Mouse (Mus musculus): ENCODE results near the gene Golph3l. TPM values are rescaled to one million over a fixed set of nuclear protein-coding genes. Genes with fewer than 3 reads are reported as not detected.
A peak's percentile ranks its signal among the peaks of the same experiment; 100 is the strongest.

Gene Golph3l
- polyA plus RNA-seq, 1 experiment from 2014 or later: 27.6 TPM

- no peak for ATAC-seq
- WGBS: 82% methylated on average over 3 of the region's 3 CpGs
- no peaks in the 10 kb centered on the region for H3K27me3 ChIP-seq (replicated peaks; ENCODE audit: control insufficient read depth, insufficient read depth, low read length)
- no peak overlapping the region for H3K27ac ChIP-seq (ENCODE audit: low read depth, low read length)
- no peak overlapping the region for H3K9ac ChIP-seq (ENCODE audit: low read depth, low read length)
- peaks cover 12% of the 10 kb centered on the region; the same call in 1 of the 2 replicates for H3K36me3 ChIP-seq (ENCODE audit: control insufficient read depth, insufficient read depth)
- no peak overlapping the region for H3K4me2 ChIP-seq (replicated peaks; ENCODE audit: low read depth)
- H3K4me3 ChIP-seq (ENCODE audit: low read depth, low read length): no peak overlapping the region
- H3K4me1 ChIP-seq (replicated peaks; ENCODE audit: control insufficient read depth, insufficient read depth, low read length): peaks cover 4% of the 10 kb centered on the region; the same call in 1 of the 2 replicates
- no peak for TF ChIP-seq CTCF (IDR thresholded peaks at IDR 0.05; ENCODE audit: low read depth)
- no peaks in the 10 kb centered on the region for H3K9me3 ChIP-seq (ENCODE audit: control insufficient read depth)
Observed at GRCm38 (mm10) chr3:95657108-95657507, 68.4 kb downstream of the Golph3l start.

DNA sequence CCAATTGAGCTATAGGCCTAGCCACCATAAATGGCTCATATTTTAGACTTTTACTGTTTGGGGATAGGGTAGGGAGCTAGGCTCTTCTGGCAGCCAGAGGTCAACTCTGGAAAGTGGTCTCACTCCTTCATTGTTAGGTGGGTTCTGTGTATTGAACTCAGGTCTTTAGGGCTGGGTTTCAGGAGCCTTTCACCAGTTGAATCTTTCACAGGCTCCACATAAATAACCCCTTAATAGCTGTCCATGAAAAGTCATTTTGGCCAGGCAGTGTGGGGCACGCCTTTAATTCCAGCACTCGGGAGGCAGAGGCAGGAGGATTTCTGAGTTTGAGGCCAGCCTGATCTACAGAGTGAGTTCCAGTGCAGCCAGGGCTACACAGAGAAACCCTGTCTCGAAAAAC, 69.0 kb downstream of the Golph3l start:
- peaks cover 12% of the 10 kb centered on the region; the same call in 1 of the 2 replicates for H3K36me3 ChIP-seq (ENCODE audit: control insufficient read depth, insufficient read depth)
- peaks cover 4% of the 10 kb centered on the region; the same call in 1 of the 2 replicates for H3K4me1 ChIP-seq (replicated peaks; ENCODE audit: control insufficient read depth, insufficient read depth, low read length)
- H3K9me3 ChIP-seq (ENCODE audit: control insufficient read depth): no peaks in the 10 kb centered on the region
- WGBS: 78% methylated on average over 3 of the region's 3 CpGs
- H3K9ac ChIP-seq (ENCODE audit: low read depth, low read length): peak overlapping the region; percentile 99; the same call in 1 of the 2 replicates
- H3K4me3 ChIP-seq (ENCODE audit: low read depth, low read length): no peak overlapping the region
- no peak for ATAC-seq
- H3K27ac ChIP-seq (ENCODE audit: low read depth, low read length): peak overlapping the region; percentile 99; the same call in 1 of the 2 replicates
- H3K4me2 ChIP-seq (replicated peaks; ENCODE audit: low read depth): peak overlapping the region; percentile 71
- no peaks in the 10 kb centered on the region for H3K27me3 ChIP-seq (replicated peaks; ENCODE audit: control insufficient read depth, insufficient read depth, low read length)
- TF ChIP-seq CTCF (IDR thresholded peaks at IDR 0.05; ENCODE audit: low read depth): no peak

GRCm38 (mm10) chr3:95658236-95658867, 69.6 kb downstream of the Golph3l start, which contains the start of gene Mcl1:
Gene Mcl1, plus strand, starts transcription at chr3:95658788.
- H3K4me3 ChIP-seq (ENCODE audit: low read depth, low read length): peak within 1 kb of the TSS; percentile 99
- under 1% methylated on average over 43 of the region's 43 CpGs for WGBS
- H3K9me3 ChIP-seq (ENCODE audit: control insufficient read depth): no peaks in the 10 kb centered on the region
- peak within 1 kb of the TSS; percentile 71 for H3K4me2 ChIP-seq (replicated peaks; ENCODE audit: low read depth)
- H3K36me3 ChIP-seq (ENCODE audit: control insufficient read depth, insufficient read depth): peaks cover 12% of the 10 kb centered on the region; the same call in 1 of the 2 replicates
- peak within 1 kb of the TSS; percentile 99 for H3K9ac ChIP-seq (ENCODE audit: low read depth, low read length)
- peak within 1 kb of the TSS; percentile 99 for H3K27ac ChIP-seq (ENCODE audit: low read depth, low read length)
- no peak for TF ChIP-seq CTCF (IDR thresholded peaks at IDR 0.05; ENCODE audit: low read depth)
- H3K27me3 ChIP-seq (replicated peaks; ENCODE audit: control insufficient read depth, insufficient read depth, low read length): no peaks in the 10 kb centered on the region
- peak; percentile 91 for ATAC-seq
- peaks cover 4% of the 10 kb centered on the region; the same call in 1 of the 2 replicates for H3K4me1 ChIP-seq (replicated peaks; ENCODE audit: control insufficient read depth, insufficient read depth, low read length)

DNA sequence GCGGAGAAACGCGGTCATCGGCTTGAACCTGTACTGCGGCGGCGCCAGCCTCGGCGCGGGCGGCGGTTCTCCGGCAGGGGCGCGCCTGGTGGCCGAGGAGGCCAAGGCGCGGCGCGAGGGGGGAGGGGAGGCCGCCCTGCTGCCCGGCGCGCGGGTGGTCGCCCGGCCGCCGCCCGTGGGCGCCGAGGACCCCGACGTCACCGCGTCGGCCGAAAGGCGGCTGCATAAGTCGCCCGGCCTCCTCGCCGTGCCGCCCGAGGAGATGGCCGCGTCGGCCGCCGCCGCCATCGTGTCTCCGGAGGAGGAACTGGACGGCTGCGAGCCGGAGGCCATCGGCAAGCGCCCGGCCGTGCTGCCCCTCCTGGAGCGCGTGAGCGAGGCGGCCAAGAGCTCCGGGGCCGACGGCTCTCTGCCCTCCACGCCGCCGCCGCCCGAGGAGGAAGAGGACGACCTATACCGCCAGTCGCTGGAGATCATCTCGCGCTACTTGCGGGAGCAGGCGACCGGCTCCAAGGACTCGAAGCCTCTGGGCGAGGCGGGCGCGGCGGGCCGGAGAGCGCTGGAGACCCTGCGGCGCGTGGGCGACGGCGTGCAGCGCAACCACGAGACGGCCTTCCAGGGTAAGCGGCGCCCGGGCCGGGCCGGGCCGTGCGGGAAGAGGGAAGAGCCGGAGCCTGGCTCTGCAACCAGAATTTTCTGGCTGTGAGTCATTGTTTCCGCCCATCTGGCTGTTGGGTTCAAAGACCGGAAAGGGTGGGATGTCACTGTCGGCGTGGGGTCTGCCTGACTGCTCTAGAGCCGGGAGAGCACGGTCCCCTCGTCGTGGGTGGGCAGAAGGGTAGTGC, 70.4 kb downstream of the Golph3l start:
- H3K27ac ChIP-seq (ENCODE audit: low read depth, low read length): peak overlapping the region; percentile 99
- peak overlapping the region; percentile 99 for H3K4me3 ChIP-seq (ENCODE audit: low read depth, low read length)
- H3K27me3 ChIP-seq (replicated peaks; ENCODE audit: control insufficient read depth, insufficient read depth, low read length): no peaks in the 10 kb centered on the region
- ATAC-seq: peak; percentile 23
- H3K4me1 ChIP-seq (replicated peaks; ENCODE audit: control insufficient read depth, insufficient read depth, low read length): peaks cover 4% of the 10 kb centered on the region; the same call in 1 of the 2 replicates
- WGBS: under 1% methylated on average over 88 of the region's 113 CpGs
- no peaks in the 10 kb centered on the region for H3K9me3 ChIP-seq (ENCODE audit: control insufficient read depth)
- peak; percentile 6; the same call in 1 of the 2 replicates for TF ChIP-seq CTCF (IDR thresholded peaks at IDR 0.05; ENCODE audit: low read depth)
- H3K4me2 ChIP-seq (replicated peaks; ENCODE audit: low read depth): peak overlapping the region; percentile 71
- H3K36me3 ChIP-seq (ENCODE audit: control insufficient read depth, insufficient read depth): peaks cover 12% of the 10 kb centered on the region; the same call in 1 of the 2 replicates
- H3K9ac ChIP-seq (ENCODE audit: low read depth, low read length): peak overlapping the region; percentile 99

- no peak for ATAC-seq
- Histone ChIP-seq H3K4me3 (ENCODE audit: low read depth, low read length) (peak overlapping the region; percentile 99), H3K4me2 (replicated peaks; ENCODE audit: low read depth) (peak overlapping the region; percentile 71), H3K9me3 (ENCODE audit: control insufficient read depth) (no peaks in the 10 kb centered on the region), H3K9ac (ENCODE audit: low read depth, low read length) (peak overlapping the region; percentile 99), H3K4me1 (replicated peaks; ENCODE audit: control insufficient read depth, insufficient read depth, low read length) (peaks cover 4% of the 10 kb centered on the region), H3K27me3 (replicated peaks; ENCODE audit: control insufficient read depth, insufficient read depth, low read length) (no peaks in the 10 kb centered on the region), H3K27ac (ENCODE audit: low read depth, low read length) (peak overlapping the region; percentile 99), H3K36me3 (ENCODE audit: control insufficient read depth, insufficient read depth) (peaks cover 17% of the 10 kb centered on the region; the same call in 1 of the 2 replicates)
- no peak for TF ChIP-seq CTCF (IDR thresholded peaks at IDR 0.05; ENCODE audit: low read depth)
- WGBS: 1% methylated on average over 8 of the region's 8 CpGs
Observed at GRCm38 (mm10) chr3:95659948-95660347, 71.2 kb downstream of the Golph3l start.

Measured in intestine, postnatal 0 days (tissue).